Mouse (Mus musculus): ENCODE results near the gene Spc24.

Gene Spc24

DNA sequence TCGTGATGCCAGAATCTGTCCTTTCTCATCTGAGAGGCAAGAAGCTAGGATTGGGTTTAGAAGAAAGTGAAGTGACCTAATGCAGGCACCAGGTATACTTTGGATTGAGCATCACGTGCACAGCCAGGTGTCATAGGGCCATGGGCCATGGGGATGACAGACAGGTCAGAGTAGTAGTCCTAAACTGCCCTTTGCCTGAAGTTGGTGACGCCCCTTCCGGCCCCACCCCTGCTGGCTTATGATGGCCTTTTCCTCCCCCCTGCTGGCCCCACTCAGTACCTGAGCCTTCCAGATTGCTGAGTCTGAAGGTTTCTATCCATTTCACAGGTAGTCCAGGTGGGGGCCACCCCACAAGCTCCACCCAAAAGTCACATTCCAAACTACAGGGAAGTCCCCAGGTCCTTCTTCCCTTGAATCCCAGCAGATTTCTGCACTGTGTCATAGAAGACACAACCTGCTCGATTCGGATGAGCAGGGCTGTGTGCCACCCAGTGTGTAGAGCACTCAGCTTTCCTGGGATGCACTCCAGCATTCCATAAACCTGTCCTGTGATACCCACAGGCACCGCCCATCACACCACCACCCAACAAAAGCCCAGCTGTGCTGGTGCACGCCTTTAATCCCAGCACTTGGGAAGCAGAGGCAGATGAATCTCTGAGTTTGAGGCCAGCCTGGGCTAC is 53.4 kb downstream of the Spc24 start:
- DNase-seq (ENCODE audit: low read depth), result no peak

DNA sequence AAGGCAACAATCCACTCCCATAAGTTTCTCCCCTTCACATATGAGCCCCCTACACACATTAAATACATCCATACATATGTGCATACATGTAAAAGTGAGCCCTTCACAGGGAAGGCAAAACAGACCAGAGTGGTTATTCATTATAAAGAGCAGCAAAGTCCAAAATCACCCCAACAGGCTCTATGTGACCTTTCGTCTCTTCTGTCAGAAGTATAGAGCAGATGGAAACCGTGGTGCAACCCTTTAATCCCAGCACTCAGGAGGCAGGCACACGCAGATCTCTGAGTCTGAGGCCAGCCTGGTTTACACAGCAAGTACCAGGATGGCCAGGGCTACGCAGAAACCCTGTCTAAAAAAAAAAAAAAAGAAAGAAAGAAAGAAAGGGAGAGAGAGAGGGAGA is 54.0 kb downstream of the Spc24 start:
- DNase-seq (ENCODE audit: low read depth), result no peak

Measured in c-Kit-positive CD71-negative TER-119-negative erythroid progenitor cells, embryonic 14.5 days (primary cell).